Mouse (Mus musculus) neural tube, embryonic 14.5 days (tissue): ENCODE data around the gene Fpr2. TPM values are rescaled to one million over a fixed set of nuclear protein-coding genes. Genes with fewer than 3 reads are reported as not detected.
A peak's percentile ranks its signal among the peaks of the same experiment; 100 is the strongest.
"Not testable (repeated sequence)": the region's sequence is repeated elsewhere in the genome, so short reads cannot be mapped to it uniquely, and the experiment has no call there.

Experiments used
- ATAC-seq: fragments of 200-750 bp; cut with Nextera tagmentation; 2 replicates; pipeline ENCODE4 v1.8.0; 2017; ENCODE audit warnings: low read depth, mild to moderate bottlenecking, moderate TSS enrichment, moderate library complexity
- H3K27ac ChIP-seq: fragments of 300-500 bp; sonication (generic); 2 replicates; pipeline ENCODE4 v1.5.1; 2014; ENCODE audit warnings: low read depth, mild to moderate bottlenecking, control low read depth, low read length, moderate library complexity, mixed read lengths
- H3K27me3 ChIP-seq: fragments of 300-500 bp; sonication (generic); 2 replicates; pipeline ENCODE4 v1.6.1; 2014; ENCODE audit warnings: low read length; ENCODE audit not compliant: control insufficient read depth, insufficient read depth
- H3K36me3 ChIP-seq: fragments of 300-500 bp; sonication (generic); 2 replicates; pipeline ENCODE4 v1.6.1; 2014; ENCODE audit warnings: low read length, mixed read lengths; ENCODE audit not compliant: control insufficient read depth, insufficient read depth
- H3K4me1 ChIP-seq: fragments of 300-500 bp; sonication (generic); 2 replicates; pipeline ENCODE4 v1.6.1; 2014; ENCODE audit warnings: low read length; ENCODE audit not compliant: control insufficient read depth, insufficient read depth
- H3K4me2 ChIP-seq: fragments of 300-500 bp; sonication (generic); 2 replicates; pipeline ENCODE4 v1.6.1; 2014; ENCODE audit warnings: mild to moderate bottlenecking, low read depth, low read length, control low read depth
- H3K4me3 ChIP-seq: fragments of 300-500 bp; sonication (generic); 2 replicates; pipeline ENCODE4 v1.5.1; 2014; ENCODE audit warnings: low read depth, low read length, control low read depth, mixed read lengths
- H3K9ac ChIP-seq: fragments of 300-500 bp; sonication (generic); replicated peaks from 2 replicates; pipeline ENCODE4 v1.6.1; 2014; ENCODE audit warnings: low read depth, mild to moderate bottlenecking, control low read depth, low read length, mixed read lengths
- H3K9me3 ChIP-seq: fragments of 300-500 bp; sonication (generic); 2 replicates; pipeline ENCODE4 v1.6.1; 2016; ENCODE audit warnings: low read length; ENCODE audit not compliant: control insufficient read depth
- WGBS: fragments of 180-500 bp; shearing (Covaris S2); extraction: QIAGEN DNeasy Blood & Tissue Kit; methylation state at CpG from one replicate; pipeline ENCODE4 v1.1.7; 2014; 5-methylcytosine and 5-hydroxymethylcytosine counted together
- polyA plus RNA-seq: library from polyadenylated mRNA; unstranded; fragments of >200 nt; fragmentation: Nextera tagmentation; extraction: Ambion mirVana; gene quantifications from 2 replicates; pipeline ENCODE4 v1.2.1, GENCODE M21; 2014

Gene Fpr2
- polyA plus RNA-seq = not detected in 2 replicates

GRCm38 (mm10) chr17:17887774-17888248 is at the start of gene Fpr2, which contains the start of gene Fpr3:
TSS of gene Fpr2 (plus strand) at chr17:17887824.
TSS of gene Fpr3 (plus strand) at chr17:17887852.
- ATAC-seq = no peak
- H3K4me3 ChIP-seq = no peak within 1 kb of the TSS
- no peak within 1 kb of the TSS for H3K9ac ChIP-seq
- no peaks in the 10 kb centered on the region for H3K36me3 ChIP-seq
- 66% methylated on average over 1 of the region's 1 CpGs for WGBS
- H3K4me1 ChIP-seq = no peaks in the 10 kb centered on the region
- H3K9me3 ChIP-seq = no peaks in the 10 kb centered on the region
- H3K4me2 ChIP-seq = no peak within 1 kb of the TSS
- H3K27me3 ChIP-seq = no peaks in the 10 kb centered on the region
- H3K27ac ChIP-seq = no peak within 1 kb of the TSS

- peak; percentile 97 for ATAC-seq
- Histone ChIP-seq H3K9ac (peak overlapping the region; percentile 58), H3K4me1 (peaks cover 32% of the 10 kb centered on the region), H3K4me2 (peak overlapping the region; percentile 79), H3K27me3 (no peaks in the 10 kb centered on the region), H3K9me3 (no peaks in the 10 kb centered on the region), H3K4me3 (peak overlapping the region; percentile 35), H3K27ac (peak overlapping the region; percentile 79), H3K36me3 (peaks cover 10% of the 10 kb centered on the region; the same call in 1 of the 2 replicates)
- WGBS = under 1% methylated on average over 42 of the region's 43 CpGs
These were observed 49.5 kb upstream of the Fpr2 start for GRCm38 (mm10) chr17:17837919-17838701.

GRCm38 (mm10) chr17:17839276-17839675 is 48.3 kb upstream of the Fpr2 start:
- Histone ChIP-seq H3K36me3 (peaks cover 10% of the 10 kb centered on the region; the same call in 1 of the 2 replicates), H3K9ac (no peak overlapping the region), H3K4me3 (no peak overlapping the region; the same call in 1 of the 2 replicates), H3K9me3 (no peaks in the 10 kb centered on the region), H3K4me2 (peak overlapping the region; percentile 79; the same call in 1 of the 2 replicates), H3K27ac (no peak overlapping the region), H3K27me3 (no peaks in the 10 kb centered on the region), H3K4me1 (peaks cover 26% of the 10 kb centered on the region)
- WGBS = 90% methylated on average over 2 of the region's 2 CpGs
- no peak for ATAC-seq

- no peak for ATAC-seq
These were observed 46.8 kb upstream of the Fpr2 start for GRCm38 (mm10) chr17:17840796-17841195.

GRCm38 (mm10) chr17:17843534-17844261 is 43.9 kb upstream of the Fpr2 start:
- no peak overlapping the region for H3K4me2 ChIP-seq
- H3K4me1 ChIP-seq = peaks cover 6% of the 10 kb centered on the region; the same call in 1 of the 2 replicates
- H3K27me3 ChIP-seq = no peaks in the 10 kb centered on the region
- H3K27ac ChIP-seq = no peak overlapping the region
- H3K36me3 ChIP-seq = peaks cover 5% of the 10 kb centered on the region; the same call in 1 of the 2 replicates
- H3K4me3 ChIP-seq = no peak overlapping the region
- peak; percentile 45; the same call in 1 of the 2 replicates for ATAC-seq
- H3K9ac ChIP-seq = no peak overlapping the region
- no peaks in the 10 kb centered on the region for H3K9me3 ChIP-seq
- WGBS = 74% methylated on average over 27 of the region's 27 CpGs

More at GRCm38 (mm10) chr17:17840796-17841195, 46.8 kb upstream of the Fpr2 start:
- Histone ChIP-seq H3K27me3 (no peaks in the 10 kb centered on the region), H3K9me3 (no peaks in the 10 kb centered on the region), H3K9ac (no peak overlapping the region), H3K4me3 (no peak overlapping the region), H3K4me2 (no peak overlapping the region), H3K4me1 (peaks cover 14% of the 10 kb centered on the region), H3K36me3 (peaks cover 10% of the 10 kb centered on the region; the same call in 1 of the 2 replicates), H3K27ac (no peak overlapping the region)
- 94% methylated on average over 7 of the region's 7 CpGs for WGBS

- not testable (repeated sequence) for H3K4me1 ChIP-seq, H3K4me2 ChIP-seq, H3K36me3 ChIP-seq, H3K9ac ChIP-seq, H3K27me3 ChIP-seq, ATAC-seq, H3K27ac ChIP-seq, H3K9me3 ChIP-seq, H3K4me3 ChIP-seq
- 87% methylated on average over 3 of the region's 3 CpGs for WGBS
These were observed 43.0 kb upstream of the Fpr2 start for GRCm38 (mm10) chr17:17844606-17845005.

GRCm38 (mm10) chr17:17845187-17846027 is 42.2 kb upstream of the Fpr2 start:
- Histone ChIP-seq H3K4me3 (no peak overlapping the region), H3K27ac (no peak overlapping the region), H3K27me3 (no peaks in the 10 kb centered on the region), H3K4me2 (no peak overlapping the region), H3K4me1 (no peaks in the 10 kb centered on the region), H3K9me3 (no peaks in the 10 kb centered on the region), H3K9ac (no peak overlapping the region), H3K36me3 (no peaks in the 10 kb centered on the region)
- WGBS = 74% methylated on average over 10 of the region's 10 CpGs
- ATAC-seq = no peak

- no peak overlapping the region for H3K9ac ChIP-seq
- no peaks in the 10 kb centered on the region for H3K27me3 ChIP-seq
- H3K4me2 ChIP-seq = no peak overlapping the region
- no peak overlapping the region for H3K27ac ChIP-seq
- no peaks in the 10 kb centered on the region for H3K4me1 ChIP-seq
- no peaks in the 10 kb centered on the region for H3K36me3 ChIP-seq
- WGBS = 88% methylated on average over 2 of the region's 2 CpGs
- ATAC-seq = no peak
- no peak overlapping the region for H3K4me3 ChIP-seq
- no peaks in the 10 kb centered on the region for H3K9me3 ChIP-seq
These were observed 38.6 kb upstream of the Fpr2 start for GRCm38 (mm10) chr17:17848988-17849387.
